Mouse (Mus musculus) hindbrain, embryonic 12.5 days (tissue): ENCODE measurements at regions not wholly inside any gene's neighbourhood (a gene's known extent, or its start where the extent isn't known, plus 50 kb on each side); places are given as distances from the start of the nearest gene placed in this dataset.

Experiments used
- ATAC-seq: fragments of 200-750 bp; cut with Nextera tagmentation; 2 replicates; pipeline ENCODE4 v1.8.0; 2017; ENCODE audit warnings: moderate TSS enrichment; ENCODE audit not compliant: low FRiP score
- H3K27ac ChIP-seq: fragments of 300-500 bp; sonication (generic); 2 replicates; pipeline ENCODE4 v1.5.1; 2016; ENCODE audit warnings: mild to moderate bottlenecking
- H3K27me3 ChIP-seq: fragments of 300-500 bp; sonication (generic); 2 replicates; pipeline ENCODE4 v1.6.1; 2016; ENCODE audit warnings: mild to moderate bottlenecking
- H3K36me3 ChIP-seq: fragments of 300-500 bp; sonication (generic); 2 replicates; pipeline ENCODE4 v1.6.1; 2016; ENCODE audit warnings: mild to moderate bottlenecking
- H3K4me1 ChIP-seq: fragments of 300-500 bp; sonication (generic); 2 replicates; pipeline ENCODE4 v1.6.1; 2016
- H3K4me2 ChIP-seq: fragments of 300-500 bp; sonication (generic); replicated peaks from 2 replicates; pipeline ENCODE4 v1.6.1; 2016; ENCODE audit warnings: mild to moderate bottlenecking
- H3K4me3 ChIP-seq: fragments of 300-500 bp; sonication (generic); 2 replicates; pipeline ENCODE4 v1.5.1; 2016; ENCODE audit warnings: mild to moderate bottlenecking
- H3K9ac ChIP-seq: fragments of 300-500 bp; sonication (generic); 2 replicates; pipeline ENCODE4 v1.6.1; 2016; ENCODE audit warnings: mild to moderate bottlenecking, moderate library complexity
- H3K9me3 ChIP-seq: fragments of 300-500 bp; sonication (generic); replicated peaks from 2 replicates; pipeline ENCODE4 v1.6.1; 2016; ENCODE audit warnings: mild to moderate bottlenecking
- WGBS: fragments of 180-500 bp; shearing (Covaris S2); methylation state at CpG from one replicate; pipeline ENCODE4 v1.1.7; 2016; 5-methylcytosine and 5-hydroxymethylcytosine counted together

DNA sequence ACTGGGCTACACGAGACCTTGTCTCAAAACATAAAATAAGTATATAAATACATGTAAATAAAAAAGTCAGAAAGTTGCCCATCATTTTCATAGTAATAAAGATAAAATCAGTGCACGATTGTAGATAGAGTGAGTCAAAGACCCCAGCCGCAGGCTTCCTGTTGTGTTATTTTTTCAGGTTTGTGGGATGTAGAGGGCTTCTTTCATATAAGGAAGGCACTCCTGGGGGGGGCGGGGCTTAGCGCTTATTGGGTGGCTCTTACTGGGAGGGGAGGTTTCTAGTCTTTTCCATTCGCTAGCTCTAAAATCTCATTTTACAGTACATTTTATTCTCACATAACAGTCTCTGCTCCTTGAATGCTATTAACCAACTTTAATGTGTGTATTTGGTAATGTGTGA lies 198.8 kb upstream of the Cxcr4 start:
- no peak for ATAC-seq
- Histone ChIP-seq H3K4me1 (no peaks in the 10 kb centered on the region), H3K9ac (no peak overlapping the region)

DNA sequence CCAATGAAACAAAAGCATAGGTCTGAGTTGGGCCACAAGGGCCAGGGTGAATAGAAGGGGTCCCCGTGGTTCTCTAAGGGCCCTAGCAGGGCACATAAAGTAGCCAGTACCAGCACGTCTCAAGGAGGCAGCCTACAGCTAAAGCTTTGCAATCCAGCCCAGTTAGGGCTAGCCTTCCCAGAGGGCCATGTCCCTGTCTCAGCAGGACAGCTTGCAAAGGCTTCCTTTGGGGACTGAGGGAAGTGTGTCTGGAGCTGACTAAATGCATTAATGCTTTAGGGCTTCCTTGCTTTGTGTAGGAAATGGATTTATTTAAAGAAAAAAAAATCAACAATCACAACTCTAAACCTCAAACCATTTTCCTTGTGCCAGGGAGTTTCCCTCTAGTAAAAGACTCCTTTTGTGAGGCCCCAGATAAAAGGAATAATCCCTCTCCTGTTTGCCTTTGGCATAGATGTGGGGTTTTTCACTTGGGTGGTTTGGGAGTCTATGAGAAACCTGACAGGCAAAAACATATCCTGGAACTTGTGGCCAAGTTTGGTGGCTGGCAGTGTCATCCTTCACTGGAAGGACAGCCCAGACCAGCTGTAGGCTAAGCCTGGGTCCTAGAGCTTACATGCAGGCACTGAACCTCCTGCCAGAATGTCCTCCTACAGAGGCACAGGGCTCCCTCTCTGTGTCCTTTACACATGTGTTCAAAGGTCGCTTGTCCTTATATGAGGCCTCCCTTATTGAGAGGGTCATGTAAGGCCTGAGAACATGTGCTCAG lies 197.7 kb upstream of the Cxcr4 start:
- Histone ChIP-seq H3K27me3 (no peaks in the 10 kb centered on the region), H3K27ac (no peak overlapping the region), H3K4me1 (no peaks in the 10 kb centered on the region), H3K9me3 (0 out of 2 replicates have a peak, but pooled peaks cover 2% of the 10 kb centered on the region), H3K36me3 (no peaks in the 10 kb centered on the region), H3K4me2 (no peak overlapping the region), H3K9ac (no peak overlapping the region), H3K4me3 (no peak overlapping the region)
- no peak for ATAC-seq
- 65% methylated on average over 3 of the region's 3 CpGs for WGBS

More for the DNA sequence above, 198.8 kb upstream of the Cxcr4 start:
- H3K27me3 ChIP-seq: no peaks in the 10 kb centered on the region
- WGBS: 90% methylated on average over 6 of the region's 6 CpGs
- no peak overlapping the region for H3K4me2 ChIP-seq
- H3K36me3 ChIP-seq: no peaks in the 10 kb centered on the region
- H3K9me3 ChIP-seq: no peaks in the 10 kb centered on the region
- H3K27ac ChIP-seq: no peak overlapping the region
- H3K4me3 ChIP-seq: no peak overlapping the region

DNA sequence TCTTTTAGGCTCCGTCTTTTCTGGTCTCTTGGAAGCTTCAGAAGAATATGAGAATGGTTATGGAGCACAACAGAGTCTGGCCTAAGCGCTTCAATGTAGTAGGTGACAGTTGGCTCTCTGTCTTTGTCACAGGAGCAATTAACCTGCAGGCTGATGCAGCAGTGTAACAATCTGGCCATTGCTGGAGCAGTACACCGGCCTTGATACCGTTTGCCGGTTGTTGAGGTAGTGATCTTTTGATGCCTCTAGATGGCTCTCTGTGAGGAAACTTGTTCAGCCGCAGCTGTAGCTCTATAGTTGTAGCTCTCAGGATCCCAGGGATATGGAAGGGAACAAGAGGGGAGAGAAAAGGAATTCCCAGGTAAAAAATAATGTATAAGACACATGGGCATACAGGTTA lies 196.1 kb upstream of the Cxcr4 start:
- ATAC-seq: no peak
- H3K36me3 ChIP-seq: no peaks in the 10 kb centered on the region
- H3K9ac ChIP-seq: no peak overlapping the region
- no peaks in the 10 kb centered on the region for H3K27me3 ChIP-seq
- 0 out of 2 replicates have a peak, but pooled peaks cover 2% of the 10 kb centered on the region for H3K9me3 ChIP-seq
- H3K27ac ChIP-seq: no peak overlapping the region
- WGBS: 60% methylated on average over 6 of the region's 6 CpGs
- no peak overlapping the region for H3K4me3 ChIP-seq
- H3K4me2 ChIP-seq: no peak overlapping the region
- H3K4me1 ChIP-seq: no peaks in the 10 kb centered on the region

DNA sequence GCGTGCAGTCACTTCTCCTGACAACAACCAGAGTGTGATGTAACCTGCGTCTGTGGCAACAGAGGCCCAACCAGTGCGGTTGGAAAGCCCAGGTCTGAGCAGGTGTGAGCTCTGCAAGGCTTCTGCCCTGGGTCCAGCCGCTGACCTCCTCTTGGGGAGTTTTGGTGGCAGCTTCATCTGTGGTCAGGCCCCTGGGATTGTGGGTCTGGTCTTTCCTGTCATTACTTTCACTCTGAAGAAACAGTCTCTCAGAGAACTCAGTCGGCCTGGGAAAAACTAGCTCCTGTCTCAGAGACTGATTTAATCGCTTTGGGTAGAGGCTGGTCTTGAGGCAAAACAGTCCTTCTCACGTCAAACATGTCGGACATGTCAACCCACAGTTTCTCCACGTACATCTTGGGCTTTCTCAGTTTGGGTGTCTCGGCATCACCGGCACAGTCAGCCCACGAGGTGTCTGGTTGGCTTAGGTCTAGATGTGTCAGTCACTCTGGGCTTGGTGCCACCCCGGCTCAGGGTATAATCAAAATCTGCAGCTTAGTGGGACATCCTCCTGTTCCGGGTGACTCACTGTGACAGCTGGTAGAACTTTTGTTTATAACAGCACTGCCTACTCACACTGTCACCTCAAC lies 195.0 kb upstream of the Cxcr4 start:
- Histone ChIP-seq H3K27me3 (no peaks in the 10 kb centered on the region), H3K4me1 (no peaks in the 10 kb centered on the region), H3K9ac (no peak overlapping the region), H3K27ac (no peak overlapping the region), H3K4me3 (no peak overlapping the region), H3K9me3 (0 out of 2 replicates have a peak, but pooled peaks cover 2% of the 10 kb centered on the region), H3K4me2 (no peak overlapping the region), H3K36me3 (no peaks in the 10 kb centered on the region)
- ATAC-seq: no peak
- 89% methylated on average over 14 of the region's 14 CpGs for WGBS

- H3K36me3 ChIP-seq: no peaks in the 10 kb centered on the region
- H3K4me2 ChIP-seq: no peak overlapping the region
- H3K27me3 ChIP-seq: no peaks in the 10 kb centered on the region
- 0 out of 2 replicates have a peak, but pooled peaks cover 2% of the 10 kb centered on the region for H3K9me3 ChIP-seq
- H3K9ac ChIP-seq: no peak overlapping the region
- no peak overlapping the region for H3K4me3 ChIP-seq
- no peak for ATAC-seq
- H3K27ac ChIP-seq: no peak overlapping the region
- H3K4me1 ChIP-seq: no peaks in the 10 kb centered on the region
- WGBS: 95% methylated on average over 2 of the region's 2 CpGs
These were observed 190.2 kb upstream of the Cxcr4 start for GRCm38 (mm10) chr1:128782286-128782685.

DNA sequence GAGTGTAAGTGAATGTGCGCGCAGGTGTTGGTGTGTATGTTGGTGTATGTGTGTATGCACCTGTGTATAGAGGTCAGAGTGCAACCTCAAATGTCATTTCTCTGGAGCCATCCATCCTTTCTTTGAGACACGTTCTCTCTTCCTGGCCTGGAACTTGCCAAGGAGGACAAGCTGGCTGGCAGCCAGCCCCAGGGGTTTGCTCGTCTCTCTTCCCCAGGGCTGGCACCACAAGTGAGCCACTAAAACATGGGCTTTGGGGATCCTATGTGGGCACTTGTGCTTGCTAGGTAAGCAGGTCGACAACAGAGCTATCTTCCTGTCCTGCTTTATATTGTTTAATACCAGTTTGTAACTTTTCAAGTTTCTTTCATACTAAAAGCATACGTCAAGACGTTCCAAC lies 189.8 kb upstream of the Cxcr4 start:
- WGBS: 84% methylated on average over 7 of the region's 7 CpGs
- H3K27ac ChIP-seq: no peak overlapping the region
- no peaks in the 10 kb centered on the region for H3K36me3 ChIP-seq
- no peak overlapping the region for H3K4me3 ChIP-seq
- H3K27me3 ChIP-seq: no peaks in the 10 kb centered on the region
- ATAC-seq: no peak
- no peaks in the 10 kb centered on the region for H3K4me1 ChIP-seq
- no peak overlapping the region for H3K9ac ChIP-seq
- no peak overlapping the region for H3K4me2 ChIP-seq
- 0 out of 2 replicates have a peak, but pooled peaks cover 2% of the 10 kb centered on the region for H3K9me3 ChIP-seq

GRCm38 (mm10) chr1:128781311-128781710 lies 189.2 kb upstream of the Cxcr4 start:
- Histone ChIP-seq H3K27me3 (no peaks in the 10 kb centered on the region), H3K27ac (no peak overlapping the region), H3K9ac (no peak overlapping the region), H3K36me3 (no peaks in the 10 kb centered on the region), H3K9me3 (0 out of 2 replicates have a peak, but pooled peaks cover 2% of the 10 kb centered on the region), H3K4me2 (no peak overlapping the region), H3K4me3 (no peak overlapping the region), H3K4me1 (no peaks in the 10 kb centered on the region)
- no peak for ATAC-seq
- WGBS: 89% methylated on average over 4 of the region's 4 CpGs

- no peaks in the 10 kb centered on the region for H3K4me1 ChIP-seq
- no peaks in the 10 kb centered on the region for H3K9me3 ChIP-seq
- no peaks in the 10 kb centered on the region for H3K27me3 ChIP-seq
- H3K27ac ChIP-seq: no peak overlapping the region
- ATAC-seq: no peak
- no peak overlapping the region for H3K4me2 ChIP-seq
- 84% methylated on average over 4 of the region's 5 CpGs for WGBS
- no peaks in the 10 kb centered on the region for H3K36me3 ChIP-seq
- H3K4me3 ChIP-seq: no peak overlapping the region
- H3K9ac ChIP-seq: no peak overlapping the region
These were observed 187.6 kb upstream of the Cxcr4 start for GRCm38 (mm10) chr1:128779586-128780158.

GRCm38 (mm10) chr1:128772440-128772839 lies 180.3 kb upstream of the Cxcr4 start:
- Histone ChIP-seq H3K27ac (no peak overlapping the region), H3K4me3 (no peak overlapping the region), H3K27me3 (no peaks in the 10 kb centered on the region), H3K4me2 (no peak overlapping the region), H3K36me3 (no peaks in the 10 kb centered on the region), H3K4me1 (no peaks in the 10 kb centered on the region), H3K9me3 (no peaks in the 10 kb centered on the region), H3K9ac (no peak overlapping the region)
- WGBS: 85% methylated on average over 3 of the region's 3 CpGs
- no peak for ATAC-seq

- Histone ChIP-seq H3K27me3 (no peaks in the 10 kb centered on the region), H3K9me3 (no peaks in the 10 kb centered on the region), H3K4me3 (no peak overlapping the region), H3K4me2 (no peak overlapping the region), H3K9ac (no peak overlapping the region), H3K27ac (no peak overlapping the region), H3K36me3 (no peaks in the 10 kb centered on the region), H3K4me1 (no peaks in the 10 kb centered on the region)
- WGBS: 88% methylated on average over 5 of the region's 5 CpGs
- ATAC-seq: no peak
These were observed 178.7 kb upstream of the Cxcr4 start for GRCm38 (mm10) chr1:128770786-128771185.

GRCm38 (mm10) chr1:128767991-128768390 lies 175.9 kb upstream of the Cxcr4 start:
- no peak overlapping the region for H3K9ac ChIP-seq
- no peak overlapping the region for H3K4me2 ChIP-seq
- no peak overlapping the region for H3K27ac ChIP-seq
- H3K4me3 ChIP-seq: no peak overlapping the region
- ATAC-seq: no peak
- WGBS: 94% methylated on average over 6 of the region's 6 CpGs
- no peaks in the 10 kb centered on the region for H3K36me3 ChIP-seq
- no peaks in the 10 kb centered on the region for H3K4me1 ChIP-seq
- no peaks in the 10 kb centered on the region for H3K9me3 ChIP-seq
- no peaks in the 10 kb centered on the region for H3K27me3 ChIP-seq

GRCm38 (mm10) chr1:128767415-128767814 lies 175.3 kb upstream of the Cxcr4 start:
- Histone ChIP-seq H3K27ac (no peak overlapping the region), H3K4me3 (no peak overlapping the region), H3K27me3 (no peaks in the 10 kb centered on the region), H3K9ac (no peak overlapping the region), H3K4me1 (no peaks in the 10 kb centered on the region), H3K4me2 (no peak overlapping the region), H3K36me3 (no peaks in the 10 kb centered on the region), H3K9me3 (no peaks in the 10 kb centered on the region)
- no peak for ATAC-seq
- WGBS: 88% methylated on average over 3 of the region's 3 CpGs
